Mouse (Mus musculus) midbrain, postnatal 0 days (tissue): ENCODE measurements around the gene Tpt1. TPM values are rescaled to one million over a fixed set of nuclear protein-coding genes. Genes with fewer than 3 reads are reported as not detected.
"Not testable (repeated sequence)": the region's sequence is repeated elsewhere in the genome, so short reads cannot be mapped to it uniquely, and the experiment has no call there.

Source experiments
- ATAC-seq: fragments of 200-750 bp; cut with Nextera tagmentation; 2 replicates; pipeline ENCODE4 v1.8.0; 2017; ENCODE audit warnings: moderate number of reproducible peaks, mild to moderate bottlenecking, moderate TSS enrichment, moderate library complexity; ENCODE audit not compliant: low FRiP score
- DNase-seq: peaks from one replicate; pipeline ENCODE4 v3.0.0-alpha.2; 2015; ENCODE audit warnings: low spot score
- H3K27ac ChIP-seq: fragments of 300-500 bp; sonication (generic); 2 replicates; pipeline ENCODE4 v1.5.1; 2014; ENCODE audit warnings: low read depth, mild to moderate bottlenecking, low read length, mixed read lengths
- H3K27me3 ChIP-seq: fragments of 300-500 bp; sonication (generic); 2 replicates; pipeline ENCODE4 v1.6.1; 2014; ENCODE audit warnings: low read length, control low read depth, mixed read lengths; ENCODE audit not compliant: insufficient read depth
- H3K36me3 ChIP-seq: fragments of 300-500 bp; sonication (generic); 2 replicates; pipeline ENCODE4 v1.6.1; 2014; ENCODE audit warnings: low read length, control low read depth, mixed read lengths; ENCODE audit not compliant: insufficient read depth
- H3K4me1 ChIP-seq: fragments of 300-500 bp; sonication (generic); 2 replicates; pipeline ENCODE4 v1.6.1; 2014; ENCODE audit warnings: mild to moderate bottlenecking, control low read depth, antibody characterized with exemption, low read length, mixed read lengths; ENCODE audit not compliant: insufficient read depth
- H3K4me2 ChIP-seq: fragments of 300-500 bp; sonication (generic); 2 replicates; pipeline ENCODE4 v1.6.1; 2014; ENCODE audit warnings: low read depth, mild to moderate bottlenecking, low read length, mixed read lengths; ENCODE audit not compliant: poor library complexity, severe bottlenecking
- H3K4me3 ChIP-seq: fragments of 300-500 bp; sonication (generic); 2 replicates; pipeline ENCODE4 v1.5.1; 2014; ENCODE audit warnings: low read depth, mild to moderate bottlenecking, low read length, moderate library complexity
- H3K9ac ChIP-seq: fragments of 300-500 bp; sonication (generic); replicated peaks from 2 replicates; pipeline ENCODE4 v1.6.1; 2014; ENCODE audit warnings: mild to moderate bottlenecking, low read length, moderate library complexity, mixed read lengths; ENCODE audit not compliant: poor library complexity, severe bottlenecking
- H3K9me3 ChIP-seq: fragments of 300-500 bp; sonication (generic); 2 replicates; pipeline ENCODE4 v1.6.1; 2016; ENCODE audit warnings: low read length, control low read depth
- CTCF ChIP-seq: IDR thresholded peaks from 2 replicates; pipeline ENCODE4 v1.5.1; 2016; ENCODE audit warnings: antibody characterized with exemption, mild to moderate bottlenecking
- WGBS: fragments of 180-500 bp; shearing (Covaris S2); extraction: QIAGEN DNeasy Blood & Tissue Kit; methylation state at CpG from one replicate; pipeline ENCODE4 v1.1.7; 2014; 5-methylcytosine and 5-hydroxymethylcytosine counted together
- polyA plus RNA-seq: library from polyadenylated mRNA; unstranded; fragments of >200 nt; fragmentation: Nextera tagmentation; extraction: Ambion mirVana; gene quantifications from 2 replicates; pipeline ENCODE4 v1.2.1, GENCODE M21; 2015
- total RNA-seq: library from RNA; depleted of rRNA; stranded (reverse); fragments of >200 nt; gene quantifications from 2 replicates; pipeline ENCODE4 v1.2.3, GENCODE M21; 2014

The Tpt1 gene
- total and polyA plus RNA-seq, 2 experiments from 2014 or later: 595 to 651 TPM

DNA sequence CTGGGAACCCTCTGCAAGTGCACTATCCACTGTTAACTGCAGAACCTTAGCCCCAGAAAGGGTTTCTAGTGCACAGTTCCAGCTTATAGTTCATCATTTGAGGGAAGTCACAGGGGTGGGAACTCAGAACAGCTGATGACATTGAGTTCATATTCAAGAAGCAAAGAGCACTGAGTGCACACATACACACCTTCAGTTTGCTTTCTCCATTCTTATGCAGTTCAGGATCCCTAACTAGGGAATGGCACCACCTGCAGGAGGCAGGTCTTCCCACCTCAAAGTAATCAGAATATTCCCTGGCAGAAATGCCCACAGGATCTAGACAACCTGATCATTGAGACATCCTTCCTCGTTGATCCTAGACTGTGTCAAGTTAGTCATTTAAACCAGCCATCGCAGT lies 14.7 kb downstream of the Tpt1 start:
- H3K4me3 ChIP-seq: no peak overlapping the region
- H3K36me3 ChIP-seq: no peaks in the 10 kb centered on the region
- H3K4me1 ChIP-seq: no peaks in the 10 kb centered on the region
- H3K4me2 ChIP-seq: no peak overlapping the region
- no peak overlapping the region for H3K27ac ChIP-seq
- H3K9ac ChIP-seq: no peak overlapping the region
- 92% methylated on average over 2 of the region's 2 CpGs for WGBS
- ATAC-seq: no peak
- TF ChIP-seq CTCF: no peak
- DNase-seq: no peak
- H3K27me3 ChIP-seq: no peaks in the 10 kb centered on the region
- no peaks in the 10 kb centered on the region for H3K9me3 ChIP-seq

DNA sequence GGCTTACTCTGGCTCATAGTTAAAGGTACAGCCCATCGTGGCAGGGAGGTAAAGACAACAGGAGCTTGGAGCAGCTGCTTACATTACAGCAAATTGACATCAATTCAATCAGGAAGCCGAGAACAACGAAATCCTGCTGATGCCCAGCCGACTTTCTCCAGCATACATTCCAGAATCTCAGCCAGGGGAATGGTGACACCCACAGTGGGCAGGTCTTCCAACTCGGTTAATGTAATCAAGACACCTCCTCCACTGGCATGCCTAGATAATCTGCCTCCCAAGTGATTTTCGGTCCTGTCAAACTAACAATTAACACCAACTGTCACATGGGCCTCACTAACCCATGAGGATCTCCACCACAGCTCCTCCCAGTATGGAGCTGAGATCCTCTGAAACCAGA lies 17.8 kb downstream of the Tpt1 start:
- no peak for DNase-seq
- no peak for ATAC-seq
- no peaks in the 10 kb centered on the region for H3K36me3 ChIP-seq
- no peaks in the 10 kb centered on the region for H3K27me3 ChIP-seq
- H3K9me3 ChIP-seq: no peaks in the 10 kb centered on the region
- 92% methylated on average over 6 of the region's 6 CpGs for WGBS
- TF ChIP-seq CTCF: no peak
- H3K4me3 ChIP-seq: no peak overlapping the region
- H3K4me1 ChIP-seq: no peaks in the 10 kb centered on the region
- H3K27ac ChIP-seq: no peak overlapping the region
- H3K9ac ChIP-seq: no peak overlapping the region
- H3K4me2 ChIP-seq: no peak overlapping the region

DNA sequence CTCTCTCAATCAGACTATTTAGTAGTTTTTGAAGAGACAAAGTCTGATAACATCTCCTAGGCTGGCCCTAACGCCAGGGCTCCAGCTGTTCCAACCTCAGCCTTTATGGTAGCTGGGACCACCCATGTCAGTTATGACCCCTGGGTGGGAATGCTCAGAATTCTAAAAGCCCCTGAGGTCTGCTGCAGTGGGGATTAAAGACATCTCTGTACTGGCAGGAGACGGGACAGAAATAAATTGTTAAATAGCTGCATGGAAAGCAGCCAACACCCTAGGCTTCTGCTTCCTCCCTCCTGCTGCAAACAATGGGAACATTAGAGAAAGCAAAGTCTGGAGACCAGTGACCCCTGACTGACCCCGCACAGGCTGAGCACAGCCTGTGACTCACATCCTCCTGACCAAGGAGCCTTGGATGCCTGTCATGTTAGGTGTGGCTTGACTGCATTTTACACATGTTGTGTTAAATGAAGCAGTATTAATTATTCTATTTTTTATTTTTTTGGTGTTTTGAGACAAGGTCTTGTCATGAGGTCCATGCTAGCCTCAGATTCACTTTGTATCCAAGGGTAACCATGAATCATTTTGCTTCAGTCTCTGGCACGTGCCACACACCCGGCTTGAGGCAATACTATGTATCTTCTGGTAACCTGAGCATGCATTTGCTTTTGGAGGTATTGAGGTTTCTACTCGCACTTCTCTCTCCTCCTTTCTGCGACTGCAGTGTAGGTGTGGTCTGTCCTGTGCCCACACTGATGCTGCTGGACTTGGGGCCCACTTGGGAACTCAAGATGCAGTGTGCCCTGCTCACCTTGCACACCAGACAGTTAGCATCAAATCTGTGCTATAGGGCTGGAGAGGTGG lies 18.9 kb downstream of the Tpt1 start:
- peak; percentile 60 for DNase-seq
- 12% methylated on average over 7 of the region's 7 CpGs for WGBS
- Histone ChIP-seq H3K36me3 (no peaks in the 10 kb centered on the region), H3K4me1 (no peaks in the 10 kb centered on the region), H3K9ac (no peak overlapping the region), H3K4me3 (no peak overlapping the region), H3K9me3 (no peaks in the 10 kb centered on the region), H3K27me3 (no peaks in the 10 kb centered on the region), H3K27ac (no peak overlapping the region), H3K4me2 (no peak overlapping the region)
- peak; percentile 60; the same call in 1 of the 2 replicates for ATAC-seq
- no peak for TF ChIP-seq CTCF

DNA sequence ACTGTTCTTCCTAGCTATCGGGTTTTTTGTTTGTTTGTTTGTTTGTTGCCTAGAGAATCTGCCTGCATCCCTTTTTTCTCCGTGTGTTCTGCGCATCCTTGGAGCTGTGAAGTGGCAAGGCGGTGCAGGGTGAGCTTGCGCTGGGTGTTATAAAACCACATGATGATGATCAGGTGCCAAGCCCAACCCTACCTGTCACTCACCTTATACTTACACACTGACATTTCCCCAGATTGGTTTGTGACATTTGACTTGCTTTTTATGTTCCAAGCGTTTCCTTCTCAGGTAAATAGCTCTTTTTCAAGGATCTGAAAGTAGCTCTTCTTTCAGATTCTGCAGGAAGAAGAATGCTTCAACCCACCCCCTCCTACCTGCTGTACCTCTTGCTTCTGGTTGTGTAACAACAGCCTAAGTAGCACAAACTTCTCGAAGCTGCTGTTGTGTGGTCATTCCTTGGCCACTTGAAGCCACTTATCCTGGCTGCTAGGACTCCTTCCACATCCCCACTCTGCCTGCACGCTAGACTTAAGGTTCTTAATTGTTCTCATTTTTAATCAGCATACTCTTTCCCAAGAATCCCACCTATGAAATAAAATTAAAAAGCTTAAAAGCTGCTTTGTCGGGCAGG lies 21.9 kb downstream of the Tpt1 start:
- Histone ChIP-seq H3K27ac (no peak overlapping the region), H3K4me1 (no peaks in the 10 kb centered on the region), H3K27me3 (no peaks in the 10 kb centered on the region), H3K9ac (no peak overlapping the region), H3K36me3 (no peaks in the 10 kb centered on the region), H3K9me3 (no peaks in the 10 kb centered on the region), H3K4me3 (no peak overlapping the region), H3K4me2 (no peak overlapping the region)
- ATAC-seq (no peak), DNase-seq (no peak)
- TF ChIP-seq CTCF: no peak
- WGBS: 80% methylated on average over 9 of the region's 9 CpGs

DNA sequence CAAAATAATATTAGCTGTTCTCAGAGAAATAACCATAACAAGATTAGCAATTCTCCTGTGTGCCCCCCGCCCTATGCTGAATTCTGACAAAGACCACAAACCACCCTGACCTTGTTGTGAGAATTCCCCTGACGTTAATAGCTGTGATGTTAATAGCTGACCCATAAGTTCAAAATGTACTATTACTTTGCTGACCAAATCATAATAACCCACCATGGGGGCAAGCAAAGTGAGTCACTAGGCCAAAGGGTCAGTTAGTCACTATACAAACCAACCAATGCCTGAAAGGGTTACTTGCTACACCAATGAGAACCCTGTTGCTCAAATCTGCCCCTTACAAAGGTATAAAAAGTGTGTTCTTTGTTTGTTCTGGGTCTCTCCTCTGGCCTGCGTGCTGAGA lies 23.1 kb downstream of the Tpt1 start:
- H3K27me3 ChIP-seq, H3K27ac ChIP-seq, H3K4me2 ChIP-seq, H3K4me3 ChIP-seq, H3K9me3 ChIP-seq, ATAC-seq, H3K4me1 ChIP-seq, H3K36me3 ChIP-seq, H3K9ac ChIP-seq, DNase-seq: not testable (repeated sequence)
- WGBS: 75% methylated on average over 3 of the region's 3 CpGs

DNA sequence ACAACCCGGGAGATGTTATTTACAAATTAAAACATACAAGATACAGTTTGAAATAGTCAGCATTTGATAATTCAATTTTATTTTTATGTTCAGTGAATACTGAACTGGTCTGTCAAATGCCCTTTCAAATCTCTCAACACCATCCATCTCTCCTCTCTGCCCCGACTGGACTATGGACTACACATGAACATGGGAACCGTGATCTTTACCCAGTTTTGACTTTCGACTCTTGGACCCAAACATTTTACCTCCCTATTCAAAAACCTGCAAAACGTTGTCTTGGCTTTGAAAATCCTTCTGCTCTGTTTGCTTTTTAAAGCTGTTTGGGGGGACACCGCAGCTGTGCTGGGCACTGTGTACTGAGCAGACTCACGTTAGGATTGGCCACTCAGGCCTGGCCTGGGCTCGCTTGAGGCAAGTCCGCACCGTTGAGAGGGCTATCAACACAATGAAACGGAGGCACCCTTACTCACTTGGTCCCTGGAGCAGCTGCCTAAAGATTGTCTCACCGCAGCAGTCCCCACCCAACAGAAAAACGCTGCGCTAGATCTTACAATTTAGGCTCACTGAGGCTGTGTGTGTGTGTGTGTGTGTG lies 25.0 kb downstream of the Tpt1 start:
- Histone ChIP-seq H3K27ac (no peak overlapping the region), H3K4me2 (no peak overlapping the region), H3K27me3 (no peaks in the 10 kb centered on the region), H3K4me3 (no peak overlapping the region), H3K9me3 (no peaks in the 10 kb centered on the region), H3K36me3 (no peaks in the 10 kb centered on the region), H3K9ac (no peak overlapping the region), H3K4me1 (no peaks in the 10 kb centered on the region)
- TF ChIP-seq CTCF: no peak
- DNase-seq (no peak), ATAC-seq (no peak)
- 79% methylated on average over 14 of the region's 14 CpGs for WGBS
